Mouse (Mus musculus) erythroblast, embryonic 14.5 days (primary cell): Measurements from ENCODE around the gene Shisa7.

ENCODE experiments used
- GATA1 ChIP-seq: IDR thresholded peaks from 2 replicates; pipeline ENCODE4 v1.6.1; 2012; ENCODE audit warnings: low read length, inconsistent platforms, mixed read lengths
- TAL1 ChIP-seq: IDR thresholded peaks from 3 replicates; pipeline ENCODE4 v1.6.1; 2012; ENCODE audit warnings: low read length, inconsistent platforms, mixed read lengths

DNA sequence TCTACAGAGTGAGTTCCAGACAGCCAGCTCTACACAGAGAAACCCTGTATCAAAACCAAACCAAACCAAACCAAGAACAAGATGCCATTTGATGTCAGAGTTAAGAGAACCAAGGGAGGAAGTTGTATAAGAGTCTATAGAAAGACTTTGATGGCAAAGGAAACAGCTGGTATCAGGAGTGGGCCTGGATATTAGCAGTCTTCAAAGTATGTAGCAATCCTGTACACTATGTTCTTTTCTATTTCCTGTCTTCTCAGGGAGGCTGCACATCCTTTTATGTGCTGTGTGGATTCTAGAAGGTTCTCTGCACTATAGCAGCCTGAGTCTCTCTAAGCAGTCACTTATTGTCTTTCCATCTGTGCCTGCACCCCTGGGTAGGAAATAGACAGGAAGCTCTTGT is 27.9 kb downstream of the Shisa7 start:
- TF ChIP-seq GATA1: no peak
- TF ChIP-seq TAL1: no peak
